Mouse (Mus musculus): Measurements from ENCODE around the gene Phf23. TPM values are rescaled to one million over a fixed set of nuclear protein-coding genes. Genes with fewer than 3 reads are reported as not detected.

Gene Phf23
- total RNA-seq, 2 experiments from 2014 or later, result 23.1 to 23.4 TPM

GRCm38 (mm10) chr11:70017199-70017767, 21.7 kb downstream of the Phf23 start:
- intact Hi-C loops (cut with DNase I), result no loop called here
- no peak for DNase-seq

- peak in 1 of 2 experiments; percentile 52 for DNase-seq
- intact Hi-C loops (cut with DNase I), result no loop called here
Measured at GRCm38 (mm10) chr11:70018131-70018990, 22.8 kb downstream of the Phf23 start.

- intact Hi-C loops (cut with DNase I), result no loop called here
- DNase-seq, result no peak
Measured at GRCm38 (mm10) chr11:70019495-70020021, 24.0 kb downstream of the Phf23 start.

- intact Hi-C loops (cut with DNase I), result no loop called here
- DNase-seq, result no peak
Measured at GRCm38 (mm10) chr11:70020022-70020631, 24.6 kb downstream of the Phf23 start.

GRCm38 (mm10) chr11:70020731-70021263, 25.2 kb downstream of the Phf23 start:
- peak; percentile 69 to 74 for DNase-seq
- intact Hi-C loops (cut with DNase I), result no loop called here

GRCm38 (mm10) chr11:70021264-70022132, 25.9 kb downstream of the Phf23 start:
- intact Hi-C loops (cut with DNase I), result no loop called here
- DNase-seq, result peak; percentile 91 to 92

- intact Hi-C loops (cut with DNase I), result no loop called here
- DNase-seq, result no peak
Measured at GRCm38 (mm10) chr11:70023481-70024150, 28.0 kb downstream of the Phf23 start.

- intact Hi-C loops (cut with DNase I), result no loop called here
- no peak for DNase-seq
Measured at GRCm38 (mm10) chr11:70024151-70024514, 28.6 kb downstream of the Phf23 start.

GRCm38 (mm10) chr11:70026689-70027088, 31.1 kb downstream of the Phf23 start:
- peak; percentile 48 to 50 for DNase-seq
- intact Hi-C loops (cut with DNase I), result no loop called here

- intact Hi-C loops (cut with DNase I), result no loop called here
- DNase-seq, result no peak
Measured at GRCm38 (mm10) chr11:70027397-70027796, 31.8 kb downstream of the Phf23 start.

GRCm38 (mm10) chr11:70028401-70029129, 33.0 kb downstream of the Phf23 start:
- intact Hi-C loops (cut with DNase I), result no loop called here
- DNase-seq, result no peak

- DNase-seq, result peak; percentile 71
- intact Hi-C loops (cut with DNase I), result no loop called here
Measured at GRCm38 (mm10) chr11:70029130-70029801, 33.7 kb downstream of the Phf23 start.

GRCm38 (mm10) chr11:70029829-70030550, 34.4 kb downstream of the Phf23 start:
- no peak for DNase-seq
- intact Hi-C loops (cut with DNase I), result no loop called here

- no peak for DNase-seq
- intact Hi-C loops (cut with DNase I), result no loop called here
Measured at GRCm38 (mm10) chr11:70030651-70031320, 35.2 kb downstream of the Phf23 start.

GRCm38 (mm10) chr11:70031321-70031670, 35.7 kb downstream of the Phf23 start:
- DNase-seq, result no peak
- intact Hi-C loops (cut with DNase I), result no loop called here

- intact Hi-C loops (cut with DNase I), result no loop called here
- no peak for DNase-seq
Measured at GRCm38 (mm10) chr11:70038174-70038573, 42.6 kb downstream of the Phf23 start.

GRCm38 (mm10) chr11:70039631-70040030, 44.1 kb downstream of the Phf23 start:
- intact Hi-C loops (cut with DNase I), result no loop called here
- DNase-seq, result no peak
